Mouse (Mus musculus) liver, adult 2 months (tissue): ENCODE measurements around the gene Lbh.

ENCODE experiments used
- CTCF ChIP-seq: fragments of 200-500 bp; IDR thresholded peaks from 2 replicates; pipeline ENCODE4 v1.5.1; 2011; ENCODE audit warnings: low read depth, low read length, control low read depth
- POLR2A ChIP-seq: fragments of 200-500 bp; IDR thresholded peaks from 2 replicates; pipeline ENCODE4 v1.6.1; 2011; ENCODE audit warnings: low read length, control low read depth; ENCODE audit not compliant: insufficient read depth; ENCODE audit errors: extremely low read depth

- TF ChIP-seq POLR2A = no peak
- no peak for TF ChIP-seq CTCF
Measured at GRCm38 (mm10) chr17:72895506-72895905, 22.6 kb upstream of the Lbh start.
